Mouse (Mus musculus): ENCODE measurements around the gene Npb. TPM values are rescaled to one million over a fixed set of nuclear protein-coding genes. Genes with fewer than 3 reads are reported as not detected.
"Not testable (repeated sequence)": the region's sequence is repeated elsewhere in the genome, so short reads cannot be mapped to it uniquely, and the experiment has no call there.

The Npb gene
- polyA plus RNA-seq, 1 experiment: 2.5 TPM

DNA sequence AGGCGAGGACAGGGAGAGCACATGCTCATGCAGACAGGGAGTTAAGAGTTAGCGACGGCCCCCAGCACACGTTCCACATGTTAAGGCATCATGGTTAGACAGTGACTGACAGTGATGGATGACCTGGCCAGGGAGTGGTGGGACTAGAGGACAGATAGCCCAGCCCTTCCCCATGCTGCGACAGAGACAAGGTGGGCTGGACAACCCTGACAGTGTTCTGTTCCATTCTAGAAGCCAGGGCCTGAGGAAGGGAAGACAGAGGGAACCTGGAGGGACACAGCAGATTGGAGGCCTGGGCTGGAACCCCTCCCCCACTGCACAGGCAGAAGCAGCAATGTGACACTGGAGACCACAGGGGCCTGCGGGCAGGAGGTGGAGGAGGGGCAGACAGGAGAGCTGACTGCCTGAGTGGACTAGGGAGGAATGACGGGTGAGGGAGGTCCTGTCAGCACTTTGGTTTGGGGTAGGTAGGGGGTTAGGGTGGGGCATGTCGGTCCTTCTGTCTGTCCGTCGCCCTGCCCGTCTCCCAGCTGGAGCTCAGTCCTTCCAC, 29.5 kb upstream of the Npb start:
- 80% methylated on average over 11 of the region's 11 CpGs for WGBS
- TF ChIP-seq POLR2A (IDR thresholded peaks at IDR 0.05; ENCODE audit: borderline replicate concordance, extremely low read depth, low read depth, low read length): 0 out of 2 replicates have a peak, but pooled peaks have one; percentile 6
- no peak for TF ChIP-seq CTCF (IDR thresholded peaks at IDR 0.05; ENCODE audit: insufficient read depth, low read length)
- Histone ChIP-seq H3K4me3 (replicated peaks; ENCODE audit: extremely low read depth, low read depth, low read length) (no peak overlapping the region), H3K4me1 (ENCODE audit: control insufficient read depth, insufficient read depth, low read length) (peaks cover 20% of the 10 kb centered on the region)
- DNase-seq: no peak

GRCm38 (mm10) chr11:120579316-120580107, 28.8 kb upstream of the Npb start:
- TF ChIP-seq POLR2A (IDR thresholded peaks at IDR 0.05; ENCODE audit: borderline replicate concordance, extremely low read depth, low read depth, low read length) (no peak), CTCF (IDR thresholded peaks at IDR 0.05; ENCODE audit: insufficient read depth, low read length) (peak; percentile 75)
- 44% methylated on average over 15 of the region's 15 CpGs for WGBS
- Histone ChIP-seq H3K4me1 (ENCODE audit: control insufficient read depth, insufficient read depth, low read length) (peaks cover 17% of the 10 kb centered on the region), H3K4me3 (replicated peaks; ENCODE audit: extremely low read depth, low read depth, low read length) (peak overlapping the region; percentile 36)
- DNase-seq: peak; percentile 78

DNA sequence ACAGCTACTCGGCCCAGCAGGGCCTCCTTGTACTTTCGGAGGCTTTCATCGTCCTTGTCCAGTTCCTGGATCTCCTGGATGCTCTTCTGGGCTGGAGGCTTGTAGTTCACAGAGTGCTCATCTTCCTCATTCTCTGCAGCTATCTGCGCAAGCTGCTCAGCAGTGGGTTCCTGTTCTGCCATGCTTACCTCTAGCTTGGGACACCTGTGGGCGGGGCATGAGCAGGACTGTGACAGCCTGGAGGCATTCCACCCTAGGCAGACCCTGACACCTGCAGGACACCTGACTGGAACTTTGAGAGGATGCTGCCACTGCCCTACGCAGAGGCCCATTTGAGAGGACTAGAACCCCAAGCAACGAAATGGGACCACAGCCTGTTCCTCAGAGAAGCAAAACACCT, 28.1 kb upstream of the Npb start:
- no peak for TF ChIP-seq CTCF (IDR thresholded peaks at IDR 0.05; ENCODE audit: insufficient read depth, low read length)
- TF ChIP-seq POLR2A (IDR thresholded peaks at IDR 0.05; ENCODE audit: borderline replicate concordance, extremely low read depth, low read depth, low read length): no peak
- H3K4me3 ChIP-seq (replicated peaks; ENCODE audit: extremely low read depth, low read depth, low read length): peak overlapping the region; percentile 97
- 32% methylated on average over 7 of the region's 7 CpGs for WGBS
- H3K4me1 ChIP-seq (ENCODE audit: control insufficient read depth, insufficient read depth, low read length): peaks cover 17% of the 10 kb centered on the region
- DNase-seq: peak; percentile 45

DNA sequence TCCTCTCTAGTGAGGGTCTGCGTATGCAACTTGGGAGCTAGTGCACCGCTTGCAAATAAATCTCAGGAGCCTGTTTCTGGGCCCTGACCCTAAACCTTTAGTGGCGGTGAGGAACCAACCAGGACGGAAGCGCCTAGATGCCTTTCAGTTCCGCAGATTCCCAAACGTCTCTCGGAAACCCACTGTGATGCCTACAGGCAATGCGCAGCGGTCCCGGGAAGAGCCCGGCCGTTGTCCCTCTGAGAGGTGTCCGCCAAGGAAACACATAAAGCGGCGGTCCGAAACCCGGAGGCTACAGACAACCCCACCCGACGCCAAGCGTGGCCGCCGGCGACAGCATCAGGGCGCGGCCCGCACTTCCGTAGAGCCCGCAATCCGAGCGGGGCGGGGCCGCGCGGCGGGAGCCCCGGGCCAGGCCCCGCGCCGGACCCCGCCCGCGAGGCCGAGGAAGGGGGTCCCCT, 27.4 kb upstream of the Npb start:
- Histone ChIP-seq H3K4me1 (ENCODE audit: control insufficient read depth, insufficient read depth, low read length) (peaks cover 17% of the 10 kb centered on the region), H3K4me3 (replicated peaks; ENCODE audit: extremely low read depth, low read depth, low read length) (peak overlapping the region; percentile 97)
- WGBS: under 1% methylated on average over 35 of the region's 44 CpGs
- no peak for TF ChIP-seq POLR2A (IDR thresholded peaks at IDR 0.05; ENCODE audit: borderline replicate concordance, extremely low read depth, low read depth, low read length)
- TF ChIP-seq CTCF (IDR thresholded peaks at IDR 0.05; ENCODE audit: insufficient read depth, low read length): no peak
- DNase-seq: peak; percentile 58

DNA sequence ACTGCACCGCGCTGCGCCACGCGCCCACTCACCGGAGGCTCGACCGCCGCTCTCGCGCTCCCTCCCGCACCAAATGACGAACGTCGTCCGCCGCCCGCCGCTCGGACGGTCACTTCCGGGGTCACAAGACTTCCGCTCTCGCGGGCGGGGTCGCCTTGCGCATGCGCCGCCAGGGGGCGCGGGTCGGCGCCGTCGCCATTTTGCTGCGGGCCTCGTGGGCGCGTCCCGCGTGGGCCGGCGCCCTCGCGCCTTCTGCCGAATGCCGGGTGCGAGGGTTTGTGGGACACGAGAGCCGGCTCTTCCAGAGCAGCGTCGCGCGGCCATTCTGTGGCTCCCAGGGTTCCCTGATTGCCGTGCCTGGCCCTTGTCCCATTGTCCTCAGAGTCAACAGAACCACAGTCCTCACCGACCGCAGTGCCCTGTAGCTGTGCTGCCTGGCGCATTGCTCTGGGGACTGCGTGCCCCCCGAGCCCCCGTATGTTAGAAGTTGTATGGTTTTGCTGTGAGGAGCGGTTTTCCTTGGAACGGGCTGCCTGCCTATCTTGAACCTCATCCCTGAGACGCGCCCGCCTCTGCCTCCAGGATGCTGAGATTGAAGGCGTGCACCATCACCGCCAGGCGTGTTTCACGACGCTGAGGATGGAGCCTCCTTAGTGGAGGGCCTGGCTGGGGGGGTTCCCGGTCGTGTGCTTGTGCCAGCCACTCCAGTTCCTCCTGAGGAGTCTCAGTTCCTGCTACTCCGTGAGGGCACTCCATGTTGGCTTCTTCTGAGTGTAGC, 26.6 kb upstream of the Npb start, which contains the start of gene Arhgdia:
Gene Arhgdia (minus strand): TSS at position 135 of the 778 bp plus-strand sequence.
- Histone ChIP-seq H3K4me3 (replicated peaks; ENCODE audit: extremely low read depth, low read depth, low read length) (peak within 1 kb of the TSS; percentile 97), H3K4me1 (ENCODE audit: control insufficient read depth, insufficient read depth, low read length) (peaks cover 17% of the 10 kb centered on the region)
- TF ChIP-seq CTCF (IDR thresholded peaks at IDR 0.05; ENCODE audit: insufficient read depth, low read length) (no peak), POLR2A (IDR thresholded peaks at IDR 0.05; ENCODE audit: borderline replicate concordance, extremely low read depth, low read depth, low read length) (peak; percentile 92)
- WGBS: 2% methylated on average over 69 of the region's 75 CpGs
- DNase-seq: peak; percentile 89

DNA sequence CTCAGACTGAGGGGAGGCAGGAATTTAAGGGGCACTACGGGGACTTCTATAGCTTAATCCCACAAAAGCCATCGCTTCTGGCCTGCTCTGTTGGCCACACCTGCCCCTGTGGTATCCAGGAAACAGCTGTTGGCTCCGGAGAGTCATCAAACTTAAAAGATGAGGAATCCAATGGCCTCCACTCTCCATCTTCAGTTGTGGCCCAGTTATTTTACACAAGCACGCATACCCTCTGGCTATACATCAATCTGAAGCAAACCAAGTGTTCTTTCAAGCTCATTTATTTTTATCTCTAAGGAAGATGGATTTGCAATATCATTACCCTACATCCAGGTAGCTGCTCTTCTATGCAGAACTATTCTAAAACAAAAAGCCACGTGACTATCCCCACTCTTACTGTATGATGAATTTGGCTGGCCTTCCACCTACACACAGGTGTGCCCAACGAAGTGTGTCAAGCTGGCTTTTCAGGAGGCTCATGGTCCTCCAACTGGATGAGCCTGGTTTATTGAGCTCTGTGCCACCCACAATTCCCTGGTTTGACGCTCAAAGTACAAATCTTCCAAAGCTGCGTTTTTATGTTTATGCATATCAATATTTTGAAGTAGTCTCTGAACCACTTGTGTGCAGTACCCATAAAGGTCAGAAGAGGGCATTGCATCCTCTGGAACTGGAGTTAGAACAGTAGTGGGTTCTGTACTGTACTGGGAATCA, 25.9 kb upstream of the Npb start:
- 50% methylated on average over 8 of the region's 8 CpGs for WGBS
- TF ChIP-seq POLR2A (IDR thresholded peaks at IDR 0.05; ENCODE audit: borderline replicate concordance, extremely low read depth, low read depth, low read length): no peak
- peak; percentile 27; the same call in 1 of the 2 replicates for TF ChIP-seq CTCF (IDR thresholded peaks at IDR 0.05; ENCODE audit: insufficient read depth, low read length)
- H3K4me1 ChIP-seq (ENCODE audit: control insufficient read depth, insufficient read depth, low read length): peaks cover 17% of the 10 kb centered on the region
- DNase-seq: peak; percentile 32
- H3K4me3 ChIP-seq (replicated peaks; ENCODE audit: extremely low read depth, low read depth, low read length): peak overlapping the region; percentile 97

DNA sequence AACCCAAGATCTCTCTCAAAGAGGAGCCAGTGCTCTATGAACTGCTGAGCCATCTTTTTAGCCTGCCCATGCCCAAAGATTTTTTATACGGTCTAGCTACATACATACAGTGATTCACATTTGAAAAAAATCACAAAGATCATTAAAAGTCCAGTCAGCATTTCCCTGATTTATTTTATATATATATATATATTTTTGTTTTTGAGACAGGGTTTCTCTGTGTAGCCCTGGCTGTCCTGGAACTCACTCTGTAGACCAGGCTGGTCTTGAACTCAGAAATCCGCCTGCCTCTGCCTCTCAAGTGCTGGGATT, 25.3 kb upstream of the Npb start:
- H3K4me3 ChIP-seq (replicated peaks; ENCODE audit: extremely low read depth, low read depth, low read length); DNase-seq: not testable (repeated sequence)
- H3K4me1 ChIP-seq (ENCODE audit: control insufficient read depth, insufficient read depth, low read length): peaks cover 17% of the 10 kb centered on the region
- 92% methylated on average over 2 of the region's 2 CpGs for WGBS

- Histone ChIP-seq H3K4me3 (replicated peaks; ENCODE audit: extremely low read depth, low read depth, low read length) (no peak overlapping the region), H3K4me1 (ENCODE audit: control insufficient read depth, insufficient read depth, low read length) (peaks cover 15% of the 10 kb centered on the region)
- no peak for DNase-seq
- TF ChIP-seq CTCF (IDR thresholded peaks at IDR 0.05; ENCODE audit: insufficient read depth, low read length): no peak
- TF ChIP-seq POLR2A (IDR thresholded peaks at IDR 0.05; ENCODE audit: borderline replicate concordance, extremely low read depth, low read depth, low read length): no peak
- 100% methylated on average over 1 of the region's 1 CpGs for WGBS
Observed at GRCm38 (mm10) chr11:120583937-120584336, 24.3 kb upstream of the Npb start.

DNA sequence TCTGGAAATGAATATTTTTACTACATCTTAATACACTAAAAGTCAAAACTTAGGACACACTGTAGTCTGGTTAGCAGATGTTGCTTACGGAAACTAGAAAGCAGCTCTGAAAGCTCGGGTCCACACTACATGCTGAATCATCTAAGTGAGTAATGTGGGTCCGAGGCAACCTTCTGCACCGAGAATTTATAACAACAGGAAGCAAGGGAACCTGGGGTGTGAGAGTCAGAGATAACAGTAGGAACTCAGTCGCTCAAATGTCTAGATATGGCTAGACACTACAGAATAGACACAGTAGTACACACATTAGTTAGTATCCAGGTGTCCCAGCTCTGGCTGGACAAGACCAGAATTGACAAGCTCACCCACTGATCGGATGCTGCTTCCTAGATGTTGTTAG, 19.7 kb upstream of the Npb start:
- WGBS: 75% methylated on average over 6 of the region's 6 CpGs
- no peak for TF ChIP-seq CTCF (IDR thresholded peaks at IDR 0.05; ENCODE audit: insufficient read depth, low read length)
- TF ChIP-seq POLR2A (IDR thresholded peaks at IDR 0.05; ENCODE audit: borderline replicate concordance, extremely low read depth, low read depth, low read length): no peak
- Histone ChIP-seq H3K4me1 (ENCODE audit: control insufficient read depth, insufficient read depth, low read length) (no peaks in the 10 kb centered on the region), H3K4me3 (replicated peaks; ENCODE audit: extremely low read depth, low read depth, low read length) (no peak overlapping the region)
- DNase-seq: no peak

All from lung, adult 2 months (tissue).